Mouse (Mus musculus) layer of hippocampus, postnatal 10 days (tissue): ENCODE measurements around the gene Ctc1. TPM values are rescaled to one million over a fixed set of nuclear protein-coding genes. Genes with fewer than 3 reads are reported as not detected.

Experiments used
- DNase-seq, 2 experiments: peaks; one replicate each; pipeline ENCODE4 v3.0.0; 2021; ENCODE audit warnings: low spot score in 2 of 2
- total RNA-seq, 2 experiments: library from RNA; stranded (reverse); gene quantifications; 2 replicates each; pipeline ENCODE4 v1.2.3; 2021

Gene Ctc1
- total RNA-seq, 2 experiments from 2014 or later: 41.1 to 50.7 TPM

- peak; percentile 89 to 93 for DNase-seq
Observed at GRCm38 (mm10) chr11:69066956-69067355, 51.2 kb downstream of the Ctc1 start.

GRCm38 (mm10) chr11:69067601-69068000, 51.9 kb downstream of the Ctc1 start:
- no peak for DNase-seq

- DNase-seq: no peak
Observed at GRCm38 (mm10) chr11:69070093-69070492, 54.4 kb downstream of the Ctc1 start.

GRCm38 (mm10) chr11:69070590-69071222, 55.0 kb downstream of the Ctc1 start, which contains the start of gene Tmem107:
Gene Tmem107, plus strand, starts transcription at chr11:69070806.
- peak; percentile 88 to 92 for DNase-seq

- no peak for DNase-seq
Observed at GRCm38 (mm10) chr11:69071262-69071661, 55.6 kb downstream of the Ctc1 start.

GRCm38 (mm10) chr11:69072234-69072633, 56.5 kb downstream of the Ctc1 start:
- no peak for DNase-seq

GRCm38 (mm10) chr11:69072666-69073064, 57.0 kb downstream of the Ctc1 start:
- DNase-seq: no peak

GRCm38 (mm10) chr11:69073065-69073888, 57.6 kb downstream of the Ctc1 start:
- DNase-seq: peak; percentile 77 to 83

- DNase-seq: no peak
Observed at GRCm38 (mm10) chr11:69073951-69074775, 58.5 kb downstream of the Ctc1 start.

GRCm38 (mm10) chr11:69074776-69075069, 59.0 kb downstream of the Ctc1 start:
- no peak for DNase-seq

- DNase-seq: no peak
Observed at GRCm38 (mm10) chr11:69075764-69076479, 60.2 kb downstream of the Ctc1 start.

- no peak for DNase-seq
Observed at GRCm38 (mm10) chr11:69076572-69076971, 60.9 kb downstream of the Ctc1 start.

- DNase-seq: no peak
Observed at GRCm38 (mm10) chr11:69077316-69077715, 61.6 kb downstream of the Ctc1 start.

- no peak for DNase-seq
Observed at GRCm38 (mm10) chr11:69078041-69078440, 62.3 kb downstream of the Ctc1 start.

GRCm38 (mm10) chr11:69078805-69079438, 63.2 kb downstream of the Ctc1 start:
- no peak for DNase-seq

GRCm38 (mm10) chr11:69080102-69080854, 64.6 kb downstream of the Ctc1 start:
- DNase-seq: no peak

GRCm38 (mm10) chr11:69080855-69081222, 65.1 kb downstream of the Ctc1 start:
- DNase-seq: no peak

GRCm38 (mm10) chr11:69081613-69082012, 65.9 kb downstream of the Ctc1 start:
- DNase-seq: no peak

GRCm38 (mm10) chr11:69085608-69086007, 69.9 kb downstream of the Ctc1 start:
- no peak for DNase-seq
